Mouse (Mus musculus) lung, adult 18-20 months (tissue): ENCODE measurements around the gene Kcnrg.
A peak's percentile ranks its signal among the peaks of the same experiment; 100 is the strongest.
"Not testable (repeated sequence)": the region's sequence is repeated elsewhere in the genome, so short reads cannot be mapped to it uniquely, and the experiment has no call there.

ENCODE experiments used
- DNase-seq, 2 experiments: peaks; one replicate each; pipeline ENCODE4 v3.0.0; 2022; ENCODE audit warnings: mixed read lengths in 2 of 2

The Kcnrg gene

GRCm38 (mm10) chr14:61607157-61607556 is at the start of gene Kcnrg:
Gene Kcnrg (plus strand): TSS chr14:61607457.
- DNase-seq: no peak

GRCm38 (mm10) chr14:61558901-61559300 is 48.4 kb upstream of the Kcnrg start:
- DNase-seq: no peak

DNA sequence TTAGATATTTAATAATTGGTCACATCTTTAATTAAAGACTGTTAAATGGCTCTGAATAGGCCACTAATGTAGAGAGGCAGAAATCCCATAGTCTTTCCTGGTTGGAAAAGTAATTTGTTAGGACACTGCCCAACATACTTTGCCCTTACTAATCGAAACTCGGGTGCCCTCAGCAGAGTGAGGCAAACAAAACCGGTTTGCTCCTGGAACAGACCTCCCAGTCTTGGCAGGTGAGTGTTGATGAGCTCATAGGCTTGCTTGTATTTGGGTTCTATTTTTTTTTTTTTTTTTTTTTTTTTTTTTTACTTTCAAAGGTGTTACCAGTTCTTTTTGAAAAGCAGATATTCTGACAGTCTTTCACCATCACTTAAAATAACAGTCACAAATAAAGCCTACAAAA is 47.4 kb upstream of the Kcnrg start:
- peak; percentile 32 to 66 for DNase-seq

DNA sequence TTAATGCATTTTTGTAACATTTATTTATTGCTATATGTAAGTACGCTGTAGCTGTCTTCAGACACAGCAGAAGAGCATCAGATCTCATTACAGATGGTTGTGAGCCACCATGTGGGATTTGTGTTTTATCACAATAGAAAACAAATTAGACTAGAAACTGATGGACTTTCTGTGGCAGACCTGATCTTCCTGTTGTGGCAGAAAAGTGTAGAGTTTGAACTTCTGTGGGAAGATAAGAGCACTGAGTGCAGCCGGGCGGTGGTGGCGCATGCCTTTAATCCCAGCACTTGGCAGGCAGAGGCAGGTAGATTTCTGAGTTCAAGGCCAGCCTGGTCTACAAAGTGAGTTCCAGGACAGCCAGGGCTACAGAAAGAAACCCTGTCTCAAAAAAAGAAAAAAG is 41.0 kb upstream of the Kcnrg start:
- not testable (repeated sequence) for DNase-seq

- no peak for DNase-seq
Observed at GRCm38 (mm10) chr14:61569344-61569743, 37.9 kb upstream of the Kcnrg start.

GRCm38 (mm10) chr14:61571366-61571765 is 35.9 kb upstream of the Kcnrg start:
- peak; percentile 75 to 83 for DNase-seq

GRCm38 (mm10) chr14:61572131-61572530 is 35.1 kb upstream of the Kcnrg start:
- no peak for DNase-seq

- no peak for DNase-seq
Observed at GRCm38 (mm10) chr14:61575066-61575465, 32.2 kb upstream of the Kcnrg start.

GRCm38 (mm10) chr14:61575941-61576340 is 31.3 kb upstream of the Kcnrg start:
- DNase-seq: no peak

GRCm38 (mm10) chr14:61589288-61590065 is 17.8 kb upstream of the Kcnrg start:
- DNase-seq: no peak

GRCm38 (mm10) chr14:61596719-61597426 is 10.4 kb upstream of the Kcnrg start:
- DNase-seq: no peak

DNA sequence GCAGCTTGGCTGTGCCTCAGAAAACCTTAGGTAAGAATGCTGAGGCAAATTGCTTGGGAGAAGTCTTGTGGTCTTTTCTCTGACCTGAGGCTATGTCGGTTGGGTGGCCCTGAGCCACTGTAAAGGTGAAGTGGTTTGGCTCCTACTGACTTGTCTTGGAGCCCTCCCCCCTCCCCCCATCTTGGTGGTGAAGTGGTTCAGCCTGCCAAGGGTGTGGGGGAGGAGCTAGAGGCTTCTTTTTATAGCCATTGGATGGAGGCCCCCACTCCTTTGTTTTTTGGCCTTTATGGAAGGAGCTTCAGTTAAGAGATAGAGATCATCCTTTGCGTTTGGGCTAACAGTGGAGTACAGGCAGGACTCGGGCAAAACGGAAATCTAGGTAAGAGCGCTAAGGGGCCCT is 9.3 kb upstream of the Kcnrg start, which contains the start of gene Trim13:
Gene Trim13 (plus strand): TSS at position 280 of the 400 bp plus-strand sequence.
- no peak for DNase-seq

- DNase-seq: peak; percentile 92 to 94
Observed at GRCm38 (mm10) chr14:61599057-61599806, 8.0 kb upstream of the Kcnrg start.

DNA sequence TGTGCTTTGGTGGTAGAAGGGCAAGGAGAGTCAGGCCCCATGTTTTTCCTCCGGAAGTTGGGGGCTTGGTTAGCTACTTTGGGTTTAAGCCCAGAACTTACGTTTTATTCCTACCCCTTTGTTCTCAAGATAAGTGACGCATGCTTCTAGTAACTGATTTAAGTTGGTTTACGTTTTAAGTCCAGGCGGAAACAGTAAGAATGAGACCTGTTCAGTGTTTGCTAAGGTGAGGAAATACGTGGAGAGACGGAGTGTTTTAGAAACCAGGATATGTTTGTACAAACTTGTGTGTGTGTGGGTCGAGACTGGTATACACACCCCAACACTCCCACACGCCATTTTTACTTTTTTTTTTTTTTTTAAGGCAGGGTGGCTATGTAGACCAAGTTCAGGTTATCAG is 5.9 kb upstream of the Kcnrg start:
- no peak for DNase-seq

GRCm38 (mm10) chr14:61603069-61603755 is 4.0 kb upstream of the Kcnrg start:
- no peak for DNase-seq

GRCm38 (mm10) chr14:61604081-61604480 is 3.2 kb upstream of the Kcnrg start:
- no peak for DNase-seq

DNA sequence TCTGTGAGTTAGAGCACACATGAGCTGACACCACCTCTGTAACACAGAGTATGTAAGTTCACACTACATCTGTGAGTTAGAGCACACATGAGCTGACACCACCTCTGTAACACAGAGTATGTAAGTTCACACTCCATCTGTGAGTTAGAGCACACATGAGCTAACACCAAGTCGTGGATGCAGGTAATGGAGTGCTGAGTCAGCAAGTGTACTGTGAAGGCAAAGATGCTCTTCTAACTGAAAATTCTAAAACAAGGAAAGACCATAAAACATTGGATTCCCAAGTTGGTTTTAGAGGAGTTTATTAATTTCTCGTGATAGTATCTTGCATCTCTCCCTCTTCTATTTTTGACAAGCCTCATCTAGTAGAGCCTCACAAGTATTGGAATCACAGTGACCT is 1.2 kb upstream of the Kcnrg start:
- DNase-seq: not testable (repeated sequence)

DNA sequence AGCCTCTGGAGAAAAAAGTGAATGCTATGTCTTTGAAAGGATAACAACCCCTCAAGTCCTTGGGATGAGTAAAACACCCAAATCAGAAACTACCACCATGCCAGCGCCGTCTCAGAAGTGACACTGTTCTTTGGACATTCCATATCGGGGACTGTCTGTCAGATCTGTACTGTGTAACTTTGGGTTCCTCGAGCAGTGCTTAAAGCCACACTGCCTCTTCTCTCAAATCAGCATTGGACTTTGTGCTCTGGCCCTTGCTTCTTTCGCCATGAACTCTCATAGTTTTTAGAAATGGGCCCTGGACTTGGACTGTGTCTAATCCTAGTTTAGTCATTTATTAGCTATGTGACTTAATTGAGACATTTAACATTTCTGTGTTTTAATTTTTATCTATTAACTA is 4.5 kb downstream of the Kcnrg start:
- DNase-seq: no peak

DNA sequence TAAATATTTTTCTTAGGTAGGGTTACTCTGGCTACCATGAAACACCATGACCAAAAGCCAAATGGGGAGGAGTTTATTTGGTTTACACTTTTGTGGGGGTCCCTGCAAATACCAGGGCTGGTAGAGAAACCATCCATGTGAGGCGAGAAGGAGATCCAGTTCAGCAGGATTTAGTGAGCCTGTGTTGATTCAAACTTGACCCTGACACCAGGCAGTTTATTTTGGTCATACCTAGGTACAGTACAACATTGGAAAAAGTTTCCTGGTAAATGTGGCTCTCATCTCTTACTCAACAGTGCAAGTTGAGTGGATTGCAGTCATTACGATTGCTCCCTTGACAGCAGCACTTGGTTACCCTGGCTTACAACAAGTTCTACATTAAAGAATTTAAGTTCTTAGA is 6.1 kb downstream of the Kcnrg start:
- DNase-seq: peak; percentile 34 to 74

- DNase-seq: no peak
Observed at GRCm38 (mm10) chr14:61620371-61620770, 13.1 kb downstream of the Kcnrg start.

- no peak for DNase-seq
Observed at GRCm38 (mm10) chr14:61635969-61636368, 28.7 kb downstream of the Kcnrg start.

DNA sequence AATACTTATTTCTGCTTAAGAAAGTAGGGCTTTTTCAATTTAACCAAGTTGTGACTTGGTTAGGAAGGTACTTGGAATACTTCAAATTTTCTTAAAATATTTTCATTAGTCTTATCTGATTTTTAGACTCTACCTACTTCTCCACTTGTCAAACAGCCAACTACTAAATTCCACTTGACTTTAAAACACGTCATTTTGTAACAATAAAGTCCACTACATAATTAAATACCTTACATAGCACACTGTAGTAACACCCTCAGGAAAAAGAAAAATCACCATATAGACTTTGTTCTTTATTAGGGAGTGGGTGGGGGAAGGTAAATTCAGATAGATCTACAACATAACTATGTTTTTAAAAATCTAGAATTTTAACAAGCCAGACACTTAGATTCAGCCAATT is 35.4 kb downstream of the Kcnrg start:
- DNase-seq: no peak

- DNase-seq: no peak
Observed at GRCm38 (mm10) chr14:61645547-61645946, 38.3 kb downstream of the Kcnrg start.
